Mouse (Mus musculus): ENCODE results near the gene Ssxb1.
"Not testable (repeated sequence)": the region's sequence is repeated elsewhere in the genome, so short reads cannot be mapped to it uniquely, and the experiment has no call there.

Ssxb1 gene

DNA sequence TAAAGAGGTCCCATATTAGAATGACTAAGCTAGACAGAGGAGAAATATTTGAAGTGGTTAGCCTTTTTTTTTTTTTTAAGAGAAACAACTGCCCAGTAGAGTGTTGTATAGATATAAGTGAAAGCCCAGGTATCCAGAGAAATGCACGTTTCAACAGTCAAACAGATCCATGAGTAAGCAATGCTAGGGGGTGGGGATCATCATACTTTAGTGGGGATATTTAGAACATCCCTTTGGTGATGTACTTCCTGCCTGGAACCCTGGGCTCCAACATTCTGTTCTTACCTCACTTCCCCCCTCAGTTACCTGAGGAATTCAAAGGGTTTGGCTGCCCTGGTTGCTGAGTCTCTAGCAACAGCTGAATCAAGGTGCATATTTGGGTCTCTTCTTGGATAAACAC is at the start of gene Ssxb1:
Gene Ssxb1 (plus strand): TSS at position 301 of the 400 bp plus-strand sequence.
- not testable (repeated sequence) for DNase-seq

DNA sequence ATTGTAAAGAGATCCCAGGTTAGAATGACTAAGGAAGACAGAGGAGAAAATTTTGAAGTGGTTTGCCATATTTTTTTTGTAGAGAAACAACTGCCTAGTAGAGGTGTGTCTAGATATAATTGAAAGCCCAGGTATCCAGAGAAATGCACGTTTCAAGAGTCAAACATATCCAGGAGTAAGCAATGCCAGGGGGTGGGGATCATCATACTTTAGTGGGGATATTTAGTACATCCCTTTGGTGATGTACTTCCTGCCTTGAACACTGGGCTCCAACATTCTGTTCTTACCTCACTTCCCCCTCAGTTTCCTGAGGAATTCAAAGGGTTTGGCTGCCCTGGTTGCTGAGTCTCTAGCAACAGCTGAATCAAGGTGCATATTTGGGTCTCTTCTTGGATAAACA is 46.4 kb upstream of the Ssxb1 start, which contains the start of gene Ssxb9:
Gene Ssxb9 (plus strand): TSS at position 301 of the 400 bp plus-strand sequence.
- not testable (repeated sequence) for DNase-seq

DNA sequence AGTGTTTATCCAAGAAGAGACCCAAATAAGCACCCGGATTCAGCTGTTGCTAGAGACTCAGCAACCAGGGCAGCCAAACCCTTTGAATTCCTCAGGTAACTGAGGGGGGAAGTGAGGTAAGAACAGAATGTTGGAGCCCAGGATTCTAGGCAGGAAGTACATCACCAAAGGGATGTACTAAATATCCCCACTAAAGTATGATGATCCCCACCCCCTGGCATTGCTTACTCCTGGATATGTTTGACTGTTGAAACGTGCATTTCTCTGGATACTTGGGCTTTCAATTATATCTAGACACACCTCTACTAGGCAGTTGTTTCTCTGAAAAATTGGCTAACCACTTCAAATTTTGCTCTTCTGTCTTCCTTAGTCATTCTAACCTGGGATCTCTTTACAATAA is 48.5 kb downstream of the Ssxb1 start, which contains the start of gene Ssxb2:
Gene Ssxb2 (minus strand): TSS at position 101 of the 400 bp plus-strand sequence.
- not testable (repeated sequence) for DNase-seq
